Mouse (Mus musculus) left cerebral cortex, postnatal 10 days (tissue): ENCODE data around the gene Socs4. TPM values are rescaled to one million over a fixed set of nuclear protein-coding genes. Genes with fewer than 3 reads are reported as not detected.

Source experiments
- DNase-seq, 2 experiments: peaks; one replicate each; pipeline ENCODE4 v3.0.0; 2021 to 2022; ENCODE audit warnings: low spot score in 2 of 2, mixed read lengths in 1 of 2; ENCODE audit errors: extremely low spot score in 1 of 2
- intact Hi-C: fragments of 180-260 bp; cut with DNase I; formaldehyde crosslinking; loops from one replicate; pipeline ENCODE4 v1.15.1; 2025
- total RNA-seq, 2 experiments: library from RNA; stranded (reverse); gene quantifications; 2 replicates each; pipeline ENCODE4 v1.2.3; 2021

Gene Socs4
- total RNA-seq, 2 experiments from 2014 or later, result 9.2 to 9.8 TPM

DNA sequence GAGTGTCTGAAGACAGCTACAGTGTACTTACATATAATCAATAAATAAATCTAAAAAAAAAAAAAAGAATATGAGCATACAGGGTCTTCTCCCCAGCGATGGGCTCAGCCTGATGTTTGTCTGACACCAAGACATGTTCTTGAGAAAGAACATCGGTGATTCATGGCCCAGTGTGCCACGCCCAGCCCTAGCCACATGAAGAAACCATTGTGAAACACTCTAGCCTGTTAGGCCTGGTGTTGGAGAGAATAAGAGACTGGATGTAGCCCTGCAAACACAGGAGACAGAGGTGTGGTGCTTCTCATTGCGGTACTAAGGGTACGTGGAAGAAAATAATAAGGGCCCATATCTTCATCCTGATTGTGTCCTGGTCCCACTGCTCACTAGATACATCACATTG is 50.6 kb downstream of the Socs4 start:
- no peak for DNase-seq
- intact Hi-C loops, result no loop called here

DNA sequence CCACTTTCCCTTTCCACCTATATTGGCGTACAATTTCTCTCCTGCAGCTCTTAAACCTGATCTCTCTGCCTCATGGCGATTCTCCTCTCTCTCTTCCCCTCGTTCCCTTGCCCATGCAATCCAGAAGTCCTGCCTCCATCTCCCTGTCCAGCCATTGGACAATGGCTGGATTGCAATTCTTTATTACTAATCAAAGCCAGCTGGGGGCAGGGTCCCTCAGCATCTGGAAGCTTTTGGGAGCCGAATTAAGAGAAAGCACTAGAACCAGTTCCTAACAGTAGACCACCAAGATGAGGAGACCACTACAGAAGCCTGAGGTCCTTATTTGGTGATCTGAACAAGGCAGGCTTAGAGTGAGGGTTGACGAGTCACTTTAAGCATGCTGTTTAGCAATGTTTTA is 55.2 kb downstream of the Socs4 start:
- no peak for DNase-seq
- intact Hi-C loops, result loop anchor here (10.0 kb wide), 1 partner anchor 203 kb away; no protein-coding TSS in a partner anchor

DNA sequence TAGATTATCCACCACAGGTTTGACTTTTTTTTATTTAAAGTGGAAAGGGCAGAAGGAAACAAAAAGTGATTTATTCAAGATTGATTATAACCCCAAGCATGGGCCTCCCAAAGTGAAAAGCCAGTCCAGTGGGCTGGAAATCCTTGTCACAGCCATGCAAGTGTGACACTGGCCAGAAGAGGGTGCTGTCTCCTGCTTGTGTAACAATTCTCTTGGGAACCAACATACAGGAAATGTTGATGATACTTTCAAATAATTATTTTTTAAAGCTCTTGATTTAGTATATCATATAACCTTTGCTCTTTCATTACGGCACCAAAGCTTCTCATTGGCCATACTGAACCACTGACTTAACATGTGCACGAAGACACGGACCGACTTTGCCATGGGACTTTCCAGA is 58.1 kb downstream of the Socs4 start:
- intact Hi-C loops, result loop anchor here (2.0 to 10.0 kb wide), 2 partner anchors 60 to 200 kb away; no protein-coding TSS in a partner anchor
- DNase-seq, result peak; percentile 53 to 66

DNA sequence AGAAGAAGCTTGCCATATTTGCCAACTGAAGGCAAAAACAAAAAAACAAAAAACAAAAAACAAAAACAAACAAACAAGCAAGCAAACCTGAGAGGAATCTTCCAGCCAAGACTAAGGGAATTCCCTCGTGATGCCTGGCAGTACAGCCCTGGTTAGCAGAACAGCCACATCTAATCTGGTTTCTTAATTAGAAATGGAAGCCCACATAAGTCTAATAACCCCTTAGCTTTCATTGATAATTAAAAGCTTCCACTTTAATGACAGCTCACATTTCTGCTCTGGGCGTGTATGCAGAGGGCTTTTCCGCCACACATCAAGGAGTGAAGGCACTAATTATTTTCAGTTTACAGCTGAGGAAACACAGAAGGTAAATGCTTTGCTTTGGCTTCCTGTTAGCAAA is 58.6 kb downstream of the Socs4 start:
- intact Hi-C loops, result loop anchor here (2.0 to 10.0 kb wide), 2 partner anchors 60 to 200 kb away; no protein-coding TSS in a partner anchor
- DNase-seq, result no peak

DNA sequence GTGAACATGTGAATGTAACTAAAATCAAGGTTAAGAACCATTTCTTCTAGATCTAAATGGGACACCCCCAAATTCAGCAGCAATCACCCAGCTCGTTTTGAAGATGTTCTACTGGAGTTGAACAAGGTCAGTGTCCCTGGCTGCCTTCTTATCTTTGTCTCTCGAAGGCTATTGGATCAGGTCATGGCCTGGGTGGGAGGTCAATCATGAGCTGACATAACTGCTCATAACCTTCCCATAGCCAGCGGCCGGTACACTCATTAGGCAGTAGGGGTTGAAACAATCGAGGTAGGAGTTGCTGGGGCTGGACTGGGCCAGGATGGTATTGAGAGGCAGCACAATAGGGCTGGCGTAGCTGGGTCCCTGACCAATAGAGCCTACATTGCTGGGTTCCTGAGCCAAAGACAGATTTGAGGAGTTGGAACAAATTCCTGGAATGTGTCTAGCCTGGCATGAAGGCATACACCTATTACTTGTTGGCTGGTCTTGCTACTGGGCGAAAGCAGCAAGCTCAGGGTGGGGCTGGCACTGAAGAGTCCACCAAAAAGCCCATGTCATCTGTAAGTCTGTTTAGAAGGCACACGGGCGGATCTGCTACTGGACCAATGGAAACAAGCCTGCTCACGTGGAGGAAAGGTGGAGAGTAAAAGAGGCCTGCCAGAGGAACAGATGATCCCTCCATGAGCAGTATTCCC is 63.6 kb downstream of the Socs4 start:
- no peak for DNase-seq
- intact Hi-C loops, result no loop called here

DNA sequence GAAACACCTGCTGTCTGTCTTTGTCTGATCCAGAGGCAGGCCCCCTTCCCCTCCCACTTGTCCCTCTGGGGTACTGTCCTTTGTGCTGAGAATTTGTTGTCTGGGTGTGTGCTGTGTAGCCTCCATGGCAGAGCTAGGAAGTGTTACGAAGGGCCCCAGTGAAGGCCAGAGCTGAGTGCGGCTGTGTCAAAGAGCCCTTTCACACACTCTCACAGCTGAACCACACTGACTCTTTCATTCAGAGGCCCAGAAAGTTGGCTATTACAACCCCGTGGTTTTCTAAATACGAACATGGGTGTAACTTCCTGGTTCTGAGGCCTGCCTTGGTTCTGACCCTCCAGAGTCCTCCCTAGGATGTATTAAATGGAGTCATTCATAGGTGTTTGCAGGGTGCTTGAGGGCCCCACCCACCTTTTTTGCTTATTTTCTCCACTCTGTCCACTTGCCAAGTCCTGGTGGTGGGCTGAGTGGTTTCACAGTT is 65.1 kb downstream of the Socs4 start:
- intact Hi-C loops, result no loop called here
- DNase-seq, result peak in 1 of 2 experiments; percentile 25

Other genes starting within 250 kb of the Socs4 start
- 1 to 10 TPM; 1.1 to 1.4 TPM for gene Gch1, start 87.5 kb upstream of the Socs4 start, total RNA-seq
- 1 to 10 TPM; 6.1 to 6.3 TPM for gene Wdhd1, start 74 bp upstream of the Socs4 start, total RNA-seq
- gene Mapk1ip1l, start 21.3 kb downstream of the Socs4 start, total RNA-seq, result 10 to 100 TPM; 72.3 to 73.8 TPM
- 1 to 10 TPM in 1 of 2 experiments, under 1 TPM in 1; 0.55 to 1.7 TPM for gene Lgals3, start 90.8 kb downstream of the Socs4 start, total RNA-seq
- gene Dlgap5, start 141.5 kb downstream of the Socs4 start, total RNA-seq, result 1 to 10 TPM; 1.6 to 1.7 TPM
- gene Fbxo34, start 173.5 kb downstream of the Socs4 start, total RNA-seq, result 10 to 100 TPM; 59.1 to 61.7 TPM